Mouse (Mus musculus): ENCODE results near the gene Cdc5l.

GRCm38 (mm10) chr17:45468302-45468701 lies 34.8 kb upstream of the Cdc5l start:
- TF ChIP-seq POLR2A (IDR thresholded peaks at IDR 0.05; ENCODE audit: extremely low read depth, insufficient read depth, low read length) (no peak), CTCF (IDR thresholded peaks at IDR 0.05; ENCODE audit: low read depth, low read length) (no peak)
